Mouse (Mus musculus): ENCODE measurements around the gene Rcbtb2. TPM values are rescaled to one million over a fixed set of nuclear protein-coding genes. Genes with fewer than 3 reads are reported as not detected.

Rcbtb2 gene
- polyA plus RNA-seq, 1 experiment from 2014 or later: 216 TPM

DNA sequence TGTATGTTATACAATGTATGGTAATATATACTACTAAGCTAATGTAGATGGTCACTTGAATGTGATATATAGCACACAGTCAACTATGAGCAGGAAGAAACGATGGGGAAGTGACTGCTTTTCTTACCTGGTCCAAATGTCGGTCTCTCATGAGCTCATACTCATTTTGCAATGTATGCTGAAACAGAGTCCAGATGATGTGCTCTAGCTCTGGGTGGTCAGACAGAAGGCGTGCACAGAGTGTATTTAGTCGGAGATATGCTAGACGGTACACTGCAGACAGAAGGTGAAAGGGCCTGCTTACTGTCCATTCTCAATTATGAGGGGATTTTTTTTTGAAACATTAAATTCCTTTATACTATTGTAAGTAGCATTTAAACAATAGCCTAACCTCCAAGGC lies 88.6 kb downstream of the Rcbtb2 start:
- Histone ChIP-seq H3K4me2 (ENCODE audit: low read depth, severe bottlenecking) (no peak overlapping the region), H3K4me3 (ENCODE audit: low read depth, low read length) (no peak overlapping the region), H3K4me1 (ENCODE audit: control insufficient read depth, insufficient read depth, low read length) (no peaks in the 10 kb centered on the region), H3K27me3 (ENCODE audit: control insufficient read depth, insufficient read depth, low read length) (no peaks in the 10 kb centered on the region), H3K36me3 (ENCODE audit: control insufficient read depth, insufficient read depth, low read length) (no peaks in the 10 kb centered on the region; the same call in 1 of the 2 replicates), H3K9me3 (ENCODE audit: control insufficient read depth, low read length) (no peaks in the 10 kb centered on the region), H3K9ac (ENCODE audit: low read length) (no peak overlapping the region), H3K27ac (replicated peaks; ENCODE audit: low read depth, low read length) (no peak overlapping the region)
- DNase-seq (ENCODE audit: low spot score): no peak
- no peak for ATAC-seq (ENCODE audit: insufficient number of reproducible peaks, low FRiP score, low TSS enrichment, low read depth)
- 93% methylated on average over 5 of the region's 5 CpGs for WGBS

DNA sequence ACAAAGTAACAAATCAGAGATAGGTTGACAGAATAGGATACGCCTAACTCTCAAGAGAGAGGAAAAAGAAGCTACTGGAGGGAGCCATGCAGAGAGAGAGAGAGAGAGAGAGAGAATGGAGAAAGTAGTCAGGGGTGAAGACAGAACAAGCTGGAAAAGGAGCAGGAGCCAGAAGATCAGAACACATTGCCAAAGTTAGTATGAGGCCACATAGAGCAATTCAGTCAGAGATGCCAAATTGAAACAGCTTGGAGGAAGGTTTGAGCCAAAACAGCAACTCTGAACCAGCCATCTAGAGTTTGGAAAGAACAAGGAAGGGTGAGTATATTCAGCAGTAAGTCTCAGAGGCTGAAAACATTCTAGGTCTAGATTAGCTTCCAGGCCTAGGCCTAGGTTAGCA lies 94.2 kb downstream of the Rcbtb2 start:
- Histone ChIP-seq H3K27me3 (ENCODE audit: control insufficient read depth, insufficient read depth, low read length) (no peaks in the 10 kb centered on the region), H3K36me3 (ENCODE audit: control insufficient read depth, insufficient read depth, low read length) (no peaks in the 10 kb centered on the region), H3K4me3 (ENCODE audit: low read depth, low read length) (no peak overlapping the region), H3K9me3 (ENCODE audit: control insufficient read depth, low read length) (no peaks in the 10 kb centered on the region), H3K4me2 (ENCODE audit: low read depth, severe bottlenecking) (no peak overlapping the region), H3K4me1 (ENCODE audit: control insufficient read depth, insufficient read depth, low read length) (no peaks in the 10 kb centered on the region), H3K9ac (ENCODE audit: low read length) (no peak overlapping the region), H3K27ac (replicated peaks; ENCODE audit: low read depth, low read length) (no peak overlapping the region)
- WGBS: 88% methylated on average over 1 of the region's 1 CpGs
- no peak for DNase-seq (ENCODE audit: low spot score)
- ATAC-seq (ENCODE audit: insufficient number of reproducible peaks, low FRiP score, low TSS enrichment, low read depth): no peak

DNA sequence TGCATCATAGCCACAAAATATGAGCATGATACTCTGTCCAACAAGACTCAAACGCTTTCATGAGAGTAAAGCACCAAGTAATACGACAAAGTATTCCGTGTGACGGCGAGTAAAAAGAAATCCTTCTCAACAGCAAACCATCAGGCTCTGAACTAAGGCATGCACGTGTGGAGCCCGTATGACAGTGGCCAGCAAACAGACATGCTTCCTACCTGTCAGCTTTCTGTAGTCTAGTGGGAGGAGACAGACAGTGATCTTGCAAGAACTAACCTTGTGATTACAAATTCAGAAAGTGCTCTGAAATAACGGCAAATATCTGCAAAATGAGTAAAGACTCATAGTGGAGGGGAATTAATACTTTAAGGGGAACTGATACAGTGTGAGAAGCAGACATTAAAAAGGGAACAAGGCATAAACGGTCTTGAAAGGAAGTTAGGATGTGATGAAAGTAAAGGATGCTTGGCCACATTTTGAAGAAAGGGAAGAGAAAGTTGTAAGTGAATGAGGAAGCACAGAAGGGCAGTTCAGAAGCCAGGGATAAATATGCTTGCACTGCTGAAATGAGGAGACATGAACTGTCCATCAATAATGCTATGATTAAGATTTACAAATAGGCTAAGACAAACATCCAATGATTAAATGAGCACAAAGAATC lies 99.6 kb downstream of the Rcbtb2 start:
- DNase-seq (ENCODE audit: low spot score) (no peak), ATAC-seq (ENCODE audit: insufficient number of reproducible peaks, low FRiP score, low TSS enrichment, low read depth) (no peak)
- Histone ChIP-seq H3K27me3 (ENCODE audit: control insufficient read depth, insufficient read depth, low read length) (no peaks in the 10 kb centered on the region), H3K4me2 (ENCODE audit: low read depth, severe bottlenecking) (no peak overlapping the region), H3K27ac (replicated peaks; ENCODE audit: low read depth, low read length) (no peak overlapping the region), H3K9ac (ENCODE audit: low read length) (no peak overlapping the region), H3K4me3 (ENCODE audit: low read depth, low read length) (no peak overlapping the region), H3K9me3 (ENCODE audit: control insufficient read depth, low read length) (no peaks in the 10 kb centered on the region), H3K4me1 (ENCODE audit: control insufficient read depth, insufficient read depth, low read length) (no peaks in the 10 kb centered on the region), H3K36me3 (ENCODE audit: control insufficient read depth, insufficient read depth, low read length) (no peaks in the 10 kb centered on the region)
- 90% methylated on average over 9 of the region's 9 CpGs for WGBS

DNA sequence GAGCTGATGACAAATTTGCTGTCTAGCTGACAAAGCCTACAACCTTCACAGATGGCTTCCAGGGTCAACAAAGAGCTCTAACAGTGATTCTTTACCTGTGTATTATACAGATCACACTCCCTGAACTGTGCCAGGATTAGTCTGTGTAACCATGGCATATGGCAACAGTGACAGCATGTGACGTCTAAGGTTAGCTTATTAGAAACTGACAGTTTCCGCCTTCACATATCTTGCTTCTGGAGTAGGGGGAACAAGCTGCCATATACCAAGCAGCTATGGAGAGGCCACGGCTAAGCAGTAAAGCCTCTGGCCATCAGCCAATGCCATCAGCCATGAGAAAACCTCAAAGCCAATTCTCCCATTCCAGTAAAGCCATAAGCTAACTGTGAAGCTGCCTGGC lies 103.5 kb downstream of the Rcbtb2 start:
- H3K4me3 ChIP-seq (ENCODE audit: low read depth, low read length): no peak overlapping the region
- H3K4me2 ChIP-seq (ENCODE audit: low read depth, severe bottlenecking): no peak overlapping the region
- H3K36me3 ChIP-seq (ENCODE audit: control insufficient read depth, insufficient read depth, low read length): no peaks in the 10 kb centered on the region
- H3K27me3 ChIP-seq (ENCODE audit: control insufficient read depth, insufficient read depth, low read length): no peaks in the 10 kb centered on the region
- H3K4me1 ChIP-seq (ENCODE audit: control insufficient read depth, insufficient read depth, low read length): peaks cover 2% of the 10 kb centered on the region; the same call in 1 of the 2 replicates
- DNase-seq (ENCODE audit: low spot score) (no peak), ATAC-seq (ENCODE audit: insufficient number of reproducible peaks, low FRiP score, low TSS enrichment, low read depth) (no peak)
- H3K9me3 ChIP-seq (ENCODE audit: control insufficient read depth, low read length): no peaks in the 10 kb centered on the region
- H3K9ac ChIP-seq (ENCODE audit: low read length): no peak overlapping the region
- no peak overlapping the region for H3K27ac ChIP-seq (replicated peaks; ENCODE audit: low read depth, low read length)
- 78% methylated on average over 3 of the region's 3 CpGs for WGBS

DNA sequence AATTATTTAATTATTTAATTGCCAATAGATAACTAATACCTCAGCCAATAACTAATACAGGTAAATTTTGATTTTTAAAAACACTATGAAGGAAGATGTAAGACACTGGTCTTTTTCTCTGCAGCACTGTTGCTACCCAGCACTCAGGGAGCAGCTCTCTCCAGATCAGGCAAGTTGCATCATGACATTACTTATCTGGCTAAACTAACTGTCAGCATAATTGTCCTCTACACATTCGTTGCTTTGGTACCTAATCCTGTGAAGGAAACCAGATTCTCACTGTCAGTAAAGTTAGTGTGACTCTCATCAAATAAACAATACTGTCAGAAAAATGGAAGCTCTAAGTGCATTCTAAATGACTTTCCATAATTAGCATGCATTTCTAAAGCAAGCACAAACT lies 104.0 kb downstream of the Rcbtb2 start:
- Histone ChIP-seq H3K4me2 (ENCODE audit: low read depth, severe bottlenecking) (no peak overlapping the region), H3K4me3 (ENCODE audit: low read depth, low read length) (no peak overlapping the region), H3K27me3 (ENCODE audit: control insufficient read depth, insufficient read depth, low read length) (no peaks in the 10 kb centered on the region), H3K9ac (ENCODE audit: low read length) (no peak overlapping the region), H3K4me1 (ENCODE audit: control insufficient read depth, insufficient read depth, low read length) (peaks cover 7% of the 10 kb centered on the region), H3K36me3 (ENCODE audit: control insufficient read depth, insufficient read depth, low read length) (no peaks in the 10 kb centered on the region), H3K9me3 (ENCODE audit: control insufficient read depth, low read length) (no peaks in the 10 kb centered on the region), H3K27ac (replicated peaks; ENCODE audit: low read depth, low read length) (no peak overlapping the region)
- DNase-seq (ENCODE audit: low spot score): no peak
- no peak for ATAC-seq (ENCODE audit: insufficient number of reproducible peaks, low FRiP score, low TSS enrichment, low read depth)
- 5% methylated on average over 1 of the region's 1 CpGs for WGBS

DNA sequence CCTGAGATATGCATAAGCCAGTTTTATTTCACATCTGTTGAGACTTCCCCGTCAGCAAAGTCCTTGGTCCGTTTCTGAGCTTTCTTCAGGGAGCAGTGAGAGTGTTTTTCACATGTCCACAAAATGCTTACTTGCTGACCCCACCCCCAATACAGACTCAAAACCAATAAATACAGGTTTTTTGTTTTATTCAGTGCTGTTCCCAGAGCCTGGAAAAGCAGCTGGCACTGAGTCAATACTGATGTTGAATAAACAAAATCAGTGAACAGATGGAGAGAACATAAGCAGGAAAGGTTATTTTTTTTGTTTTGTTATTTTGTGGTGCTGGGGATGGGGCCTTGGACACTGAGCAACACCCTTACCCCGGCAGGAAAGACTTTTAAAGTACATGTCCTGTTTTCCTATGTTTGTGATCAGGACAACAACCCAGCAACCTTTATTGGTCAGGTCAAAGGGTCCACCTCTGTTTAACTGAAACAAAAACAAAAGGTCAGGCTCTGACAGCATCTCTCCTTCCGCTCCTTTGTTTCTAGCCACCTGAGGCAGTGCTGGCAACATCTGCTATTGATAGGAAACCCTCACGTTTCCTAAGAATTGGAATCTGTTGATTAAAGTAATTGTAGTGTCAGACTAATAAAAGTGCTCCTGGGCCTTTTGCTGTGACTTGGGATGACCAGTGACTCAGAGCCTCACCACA lies 108.6 kb downstream of the Rcbtb2 start:
- no peak overlapping the region for H3K4me3 ChIP-seq (ENCODE audit: low read depth, low read length)
- H3K9ac ChIP-seq (ENCODE audit: low read length): no peak overlapping the region
- H3K4me1 ChIP-seq (ENCODE audit: control insufficient read depth, insufficient read depth, low read length): peaks cover 23% of the 10 kb centered on the region
- 12% methylated on average over 5 of the region's 5 CpGs for WGBS
- H3K36me3 ChIP-seq (ENCODE audit: control insufficient read depth, insufficient read depth, low read length): no peaks in the 10 kb centered on the region
- no peaks in the 10 kb centered on the region for H3K27me3 ChIP-seq (ENCODE audit: control insufficient read depth, insufficient read depth, low read length)
- DNase-seq (ENCODE audit: low spot score): peak; percentile 38
- H3K27ac ChIP-seq (replicated peaks; ENCODE audit: low read depth, low read length): peak overlapping the region; percentile 75
- no peak overlapping the region for H3K4me2 ChIP-seq (ENCODE audit: low read depth, severe bottlenecking)
- H3K9me3 ChIP-seq (ENCODE audit: control insufficient read depth, low read length): no peaks in the 10 kb centered on the region
- no peak for ATAC-seq (ENCODE audit: insufficient number of reproducible peaks, low FRiP score, low TSS enrichment, low read depth)

DNA sequence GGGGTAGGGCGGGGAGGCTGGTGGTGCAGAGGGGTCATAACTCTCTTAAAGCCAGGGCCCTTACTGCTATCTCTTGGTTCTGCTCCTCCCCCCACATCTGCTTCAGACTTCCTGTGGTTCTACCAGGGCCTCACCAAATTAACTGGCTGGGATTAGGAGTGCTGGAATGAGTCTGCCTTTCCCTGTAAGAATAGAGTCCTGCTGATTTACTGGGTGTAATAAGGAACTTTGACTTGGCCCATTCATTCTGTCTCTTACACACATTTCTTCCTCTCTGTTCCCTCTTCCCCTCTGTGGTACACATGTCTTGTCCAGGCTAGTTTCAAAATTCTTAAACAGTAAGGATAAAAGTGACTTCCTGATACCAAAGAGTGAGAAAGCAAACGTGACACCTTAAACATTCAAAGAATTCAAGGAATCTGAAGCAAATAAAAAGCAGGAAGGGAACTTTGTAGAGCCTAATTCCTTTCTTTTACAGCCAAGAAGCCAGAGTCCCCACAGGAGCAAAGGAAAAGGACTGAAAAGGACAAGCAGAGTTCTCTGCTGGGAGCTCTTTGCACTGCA lies 111.7 kb downstream of the Rcbtb2 start:
- WGBS: 0% methylated on average over 2 of the region's 2 CpGs
- no peak overlapping the region for H3K4me3 ChIP-seq (ENCODE audit: low read depth, low read length)
- ATAC-seq (ENCODE audit: insufficient number of reproducible peaks, low FRiP score, low TSS enrichment, low read depth) (peak; percentile 79; the same call in 1 of the 2 replicates), DNase-seq (ENCODE audit: low spot score) (peak; percentile 64)
- no peaks in the 10 kb centered on the region for H3K9me3 ChIP-seq (ENCODE audit: control insufficient read depth, low read length)
- H3K27me3 ChIP-seq (ENCODE audit: control insufficient read depth, insufficient read depth, low read length): no peaks in the 10 kb centered on the region
- H3K4me2 ChIP-seq (ENCODE audit: low read depth, severe bottlenecking): 0 out of 2 replicates have a peak overlapping the region, but pooled peaks have one; percentile 17
- H3K36me3 ChIP-seq (ENCODE audit: control insufficient read depth, insufficient read depth, low read length): no peaks in the 10 kb centered on the region
- H3K4me1 ChIP-seq (ENCODE audit: control insufficient read depth, insufficient read depth, low read length): peaks cover 23% of the 10 kb centered on the region
- H3K27ac ChIP-seq (replicated peaks; ENCODE audit: low read depth, low read length): peak overlapping the region; percentile 82
- H3K9ac ChIP-seq (ENCODE audit: low read length): no peak overlapping the region

DNA sequence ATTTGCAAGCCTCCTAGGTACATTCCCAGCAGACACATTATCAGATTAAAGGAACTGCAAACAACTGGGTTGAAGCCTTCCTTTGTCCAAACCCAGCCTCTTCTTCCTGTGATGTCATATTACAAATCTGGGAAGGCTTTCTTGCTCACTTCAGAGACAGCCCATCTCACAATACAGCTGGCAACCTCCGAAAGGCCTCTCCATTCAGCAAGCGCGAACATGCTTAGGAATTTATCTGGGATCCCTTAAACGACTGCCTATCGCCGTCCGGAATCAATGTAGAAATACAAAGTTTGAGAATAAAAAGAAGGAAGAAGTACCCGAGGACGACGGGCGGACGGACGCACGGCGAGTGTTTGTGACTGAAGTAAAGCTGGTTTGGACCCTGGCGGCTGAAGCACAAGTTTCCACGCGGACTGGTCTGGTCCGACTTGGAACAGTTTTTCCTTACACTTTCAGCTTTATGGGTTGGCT lies 115.0 kb downstream of the Rcbtb2 start, which contains the start of gene Lpar6:
TSS of gene Lpar6 (plus strand) at position 48 of the 474 bp plus-strand sequence.
- ATAC-seq (ENCODE audit: insufficient number of reproducible peaks, low FRiP score, low TSS enrichment, low read depth) (peak; percentile 61; the same call in 1 of the 2 replicates), DNase-seq (ENCODE audit: low spot score) (peak; percentile 81)
- H3K9ac ChIP-seq (ENCODE audit: low read length): peak within 1 kb of the TSS; percentile 81
- no peaks in the 10 kb centered on the region for H3K9me3 ChIP-seq (ENCODE audit: control insufficient read depth, low read length)
- H3K4me2 ChIP-seq (ENCODE audit: low read depth, severe bottlenecking): peak within 1 kb of the TSS; percentile 35
- peak within 1 kb of the TSS; percentile 83 for H3K27ac ChIP-seq (replicated peaks; ENCODE audit: low read depth, low read length)
- H3K4me1 ChIP-seq (ENCODE audit: control insufficient read depth, insufficient read depth, low read length): peaks cover 16% of the 10 kb centered on the region; the same call in 1 of the 2 replicates
- WGBS: under 1% methylated on average over 19 of the region's 19 CpGs
- no peaks in the 10 kb centered on the region for H3K36me3 ChIP-seq (ENCODE audit: control insufficient read depth, insufficient read depth, low read length)
- peak within 1 kb of the TSS; percentile 46 for H3K4me3 ChIP-seq (ENCODE audit: low read depth, low read length)
- H3K27me3 ChIP-seq (ENCODE audit: control insufficient read depth, insufficient read depth, low read length): no peaks in the 10 kb centered on the region
